Mouse (Mus musculus): ENCODE results near the gene Gm28043. TPM values are rescaled to one million over a fixed set of nuclear protein-coding genes. Genes with fewer than 3 reads are reported as not detected.

The Gm28043 gene
- polyA plus RNA-seq, 1 experiment from 2014 or later = 3.5 TPM

DNA sequence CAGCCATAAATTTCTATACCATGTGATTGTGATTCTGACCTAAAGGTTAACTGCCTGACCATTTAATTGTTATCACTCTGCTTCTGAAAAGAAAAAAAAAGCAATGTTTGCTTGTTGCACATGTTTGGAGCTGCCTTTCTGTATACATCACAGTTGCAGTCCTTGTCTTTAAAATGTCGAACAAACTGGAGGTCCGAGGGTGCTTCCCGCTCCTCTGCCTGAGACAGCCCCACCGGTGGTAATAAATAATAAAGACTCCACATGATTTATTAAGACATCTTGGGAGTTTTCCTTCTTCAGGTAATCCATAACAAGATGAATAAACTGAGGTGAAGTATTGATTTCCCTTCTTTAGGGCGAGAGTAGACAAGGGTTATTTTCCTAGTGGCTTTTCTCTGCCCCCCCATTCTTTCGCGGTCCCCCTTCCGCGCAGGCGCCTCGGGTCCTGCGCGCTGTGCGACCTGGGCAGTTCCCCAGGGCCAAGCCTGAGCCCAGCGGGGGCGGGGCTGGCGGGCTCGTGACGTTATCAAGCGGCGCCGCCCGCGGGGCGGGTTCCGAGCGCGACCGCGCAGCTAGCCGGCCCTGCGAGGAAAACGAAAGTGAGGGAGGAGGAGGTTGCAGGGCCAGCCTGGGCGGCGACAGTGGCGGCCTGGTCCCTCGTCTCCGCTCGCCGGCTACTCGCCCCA lies 45.5 kb downstream of the Gm28043 start, which contains the start of gene Cmtr1:
TSS of gene Cmtr1 (plus strand) at position 520 of the 686 bp plus-strand sequence.
- H3K9me3 ChIP-seq (ENCODE audit: control insufficient read depth, low read length) = no peaks in the 10 kb centered on the region
- H3K4me3 ChIP-seq (ENCODE audit: low read depth, low read length) = peak within 1 kb of the TSS; percentile 97
- peak within 1 kb of the TSS; percentile 96 for H3K9ac ChIP-seq (ENCODE audit: low read length)
- 2% methylated on average over 41 of the region's 41 CpGs for WGBS
- DNase-seq (ENCODE audit: low spot score) (peak; percentile 98), ATAC-seq (replicated peaks; ENCODE audit: low FRiP score) (peak; percentile 96)
- peak within 1 kb of the TSS; percentile 88 for H3K4me2 ChIP-seq (ENCODE audit: low read depth, low read length, severe bottlenecking)
- H3K4me1 ChIP-seq (replicated peaks; ENCODE audit: control insufficient read depth, insufficient read depth, low read length) = peaks cover 6% of the 10 kb centered on the region; the same call in 1 of the 2 replicates
- peaks cover 4% of the 10 kb centered on the region; the same call in 1 of the 2 replicates for H3K36me3 ChIP-seq (ENCODE audit: control insufficient read depth, insufficient read depth, low read length)
- H3K27me3 ChIP-seq (ENCODE audit: control insufficient read depth, insufficient read depth, low read length) = no peaks in the 10 kb centered on the region
- peak within 1 kb of the TSS; percentile 76 for H3K27ac ChIP-seq (ENCODE audit: low read depth, low read length)

GRCm38 (mm10) chr17:29660762-29661391 lies 46.2 kb downstream of the Gm28043 start:
- Histone ChIP-seq H3K36me3 (ENCODE audit: control insufficient read depth, insufficient read depth, low read length) (peaks cover 4% of the 10 kb centered on the region; the same call in 1 of the 2 replicates), H3K4me1 (replicated peaks; ENCODE audit: control insufficient read depth, insufficient read depth, low read length) (peaks cover 6% of the 10 kb centered on the region; the same call in 1 of the 2 replicates), H3K4me3 (ENCODE audit: low read depth, low read length) (peak overlapping the region; percentile 97), H3K27ac (ENCODE audit: low read depth, low read length) (peak overlapping the region; percentile 76), H3K9ac (ENCODE audit: low read length) (peak overlapping the region; percentile 96), H3K4me2 (ENCODE audit: low read depth, low read length, severe bottlenecking) (peak overlapping the region; percentile 88), H3K27me3 (ENCODE audit: control insufficient read depth, insufficient read depth, low read length) (no peaks in the 10 kb centered on the region), H3K9me3 (ENCODE audit: control insufficient read depth, low read length) (no peaks in the 10 kb centered on the region)
- DNase-seq (ENCODE audit: low spot score) = no peak
- WGBS = under 1% methylated on average over 39 of the region's 41 CpGs
- no peak; the same call in 1 of the 2 replicates for ATAC-seq (replicated peaks; ENCODE audit: low FRiP score)

DNA sequence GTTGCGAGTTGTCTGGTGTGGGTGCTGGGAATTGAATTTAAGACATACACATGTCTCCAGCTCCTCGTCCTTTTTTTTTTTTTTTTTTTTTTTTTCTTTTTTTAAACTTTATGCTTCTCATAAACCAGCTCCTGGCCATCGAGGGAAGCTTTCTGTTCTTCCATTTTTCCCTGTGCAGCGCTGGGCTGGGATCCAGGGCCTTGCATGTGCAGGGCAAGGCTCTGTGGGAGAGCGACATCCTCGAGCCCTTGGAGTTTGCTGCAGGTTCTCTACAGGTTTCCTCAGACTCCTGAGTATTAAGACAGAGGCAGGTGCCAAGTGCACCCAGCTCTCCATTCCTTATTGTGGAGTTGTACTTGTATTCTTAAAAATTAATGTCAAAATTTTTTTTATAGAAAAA lies 47.5 kb downstream of the Gm28043 start:
- H3K4me2 ChIP-seq (ENCODE audit: low read depth, low read length, severe bottlenecking) = no peak overlapping the region
- no peak for ATAC-seq (replicated peaks; ENCODE audit: low FRiP score)

GRCm38 (mm10) chr17:29668051-29668986 lies 53.6 kb downstream of the Gm28043 start:
- DNase-seq (ENCODE audit: low spot score) (no peak), ATAC-seq (replicated peaks; ENCODE audit: low FRiP score) (no peak)
- Histone ChIP-seq H3K36me3 (ENCODE audit: control insufficient read depth, insufficient read depth, low read length) (peaks cover 4% of the 10 kb centered on the region; the same call in 1 of the 2 replicates), H3K9me3 (ENCODE audit: control insufficient read depth, low read length) (no peaks in the 10 kb centered on the region), H3K9ac (ENCODE audit: low read length) (no peak overlapping the region), H3K27me3 (ENCODE audit: control insufficient read depth, insufficient read depth, low read length) (no peaks in the 10 kb centered on the region), H3K4me2 (ENCODE audit: low read depth, low read length, severe bottlenecking) (no peak overlapping the region), H3K4me3 (ENCODE audit: low read depth, low read length) (no peak overlapping the region), H3K27ac (ENCODE audit: low read depth, low read length) (no peak overlapping the region), H3K4me1 (replicated peaks; ENCODE audit: control insufficient read depth, insufficient read depth, low read length) (no peaks in the 10 kb centered on the region)
- 85% methylated on average over 10 of the region's 10 CpGs for WGBS

More for the DNA sequence above, 47.5 kb downstream of the Gm28043 start:
- Histone ChIP-seq H3K4me3 (ENCODE audit: low read depth, low read length) (no peak overlapping the region), H3K36me3 (ENCODE audit: control insufficient read depth, insufficient read depth, low read length) (peaks cover 4% of the 10 kb centered on the region; the same call in 1 of the 2 replicates), H3K4me1 (replicated peaks; ENCODE audit: control insufficient read depth, insufficient read depth, low read length) (peaks cover 6% of the 10 kb centered on the region; the same call in 1 of the 2 replicates), H3K27ac (ENCODE audit: low read depth, low read length) (no peak overlapping the region), H3K9me3 (ENCODE audit: control insufficient read depth, low read length) (no peaks in the 10 kb centered on the region), H3K27me3 (ENCODE audit: control insufficient read depth, insufficient read depth, low read length) (no peaks in the 10 kb centered on the region), H3K9ac (ENCODE audit: low read length) (no peak overlapping the region)
- DNase-seq (ENCODE audit: low spot score) = no peak
- 97% methylated on average over 6 of the region's 6 CpGs for WGBS

DNA sequence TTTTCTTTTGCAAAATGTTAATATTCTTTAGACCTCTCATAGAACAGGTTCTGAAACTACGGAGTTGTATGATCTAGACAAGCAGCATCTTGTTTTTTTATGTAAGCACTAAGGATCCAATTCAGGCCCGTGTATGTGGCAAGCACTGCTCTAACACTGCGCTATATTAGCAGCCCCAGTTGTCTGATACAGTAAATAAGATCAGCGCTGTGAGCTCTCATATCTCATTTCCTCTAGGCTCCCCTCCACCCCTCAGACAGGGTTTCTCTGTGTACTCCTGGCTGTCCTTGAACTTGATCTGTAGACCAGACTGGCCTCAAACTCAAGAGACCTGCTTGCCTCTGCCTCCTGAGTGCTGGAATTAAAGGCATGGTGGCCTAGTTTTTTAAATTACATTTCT lies 54.4 kb downstream of the Gm28043 start:
- no peaks in the 10 kb centered on the region for H3K9me3 ChIP-seq (ENCODE audit: control insufficient read depth, low read length)
- H3K9ac ChIP-seq (ENCODE audit: low read length) = no peak overlapping the region
- H3K4me1 ChIP-seq (replicated peaks; ENCODE audit: control insufficient read depth, insufficient read depth, low read length) = no peaks in the 10 kb centered on the region
- H3K27ac ChIP-seq (ENCODE audit: low read depth, low read length) = no peak overlapping the region
- no peak overlapping the region for H3K4me3 ChIP-seq (ENCODE audit: low read depth, low read length)
- 95% methylated on average over 4 of the region's 4 CpGs for WGBS
- no peak for ATAC-seq (replicated peaks; ENCODE audit: low FRiP score)
- H3K36me3 ChIP-seq (ENCODE audit: control insufficient read depth, insufficient read depth, low read length) = peaks cover 2% of the 10 kb centered on the region; the same call in 1 of the 2 replicates
- no peak overlapping the region for H3K4me2 ChIP-seq (ENCODE audit: low read depth, low read length, severe bottlenecking)
- DNase-seq (ENCODE audit: low spot score) = no peak
- H3K27me3 ChIP-seq (ENCODE audit: control insufficient read depth, insufficient read depth, low read length) = no peaks in the 10 kb centered on the region

DNA sequence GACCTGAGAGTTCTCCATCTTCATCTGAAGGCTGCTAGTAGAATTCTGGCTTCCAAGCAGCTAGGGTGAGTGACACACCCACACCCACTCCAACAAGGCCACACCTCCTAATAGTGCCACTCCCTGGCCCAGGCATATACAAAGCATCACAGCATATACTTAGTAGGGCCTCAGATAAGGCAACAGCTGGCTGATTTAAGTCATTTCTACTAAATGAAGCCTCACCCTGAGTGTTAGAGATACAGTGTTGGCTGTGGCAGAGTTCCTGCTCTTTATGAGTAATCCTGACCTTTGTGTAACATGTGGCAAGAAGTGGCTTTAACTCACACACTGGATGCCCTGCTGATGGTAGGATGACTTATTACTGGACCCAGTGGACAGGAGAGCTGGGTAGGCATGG lies 55.3 kb downstream of the Gm28043 start:
- Histone ChIP-seq H3K4me2 (ENCODE audit: low read depth, low read length, severe bottlenecking) (no peak overlapping the region), H3K27me3 (ENCODE audit: control insufficient read depth, insufficient read depth, low read length) (no peaks in the 10 kb centered on the region), H3K36me3 (ENCODE audit: control insufficient read depth, insufficient read depth, low read length) (peaks cover 6% of the 10 kb centered on the region; the same call in 1 of the 2 replicates), H3K27ac (ENCODE audit: low read depth, low read length) (no peak overlapping the region), H3K9ac (ENCODE audit: low read length) (no peak overlapping the region), H3K9me3 (ENCODE audit: control insufficient read depth, low read length) (no peaks in the 10 kb centered on the region), H3K4me1 (replicated peaks; ENCODE audit: control insufficient read depth, insufficient read depth, low read length) (no peaks in the 10 kb centered on the region), H3K4me3 (ENCODE audit: low read depth, low read length) (no peak overlapping the region)
- no peak for DNase-seq (ENCODE audit: low spot score)
- ATAC-seq (replicated peaks; ENCODE audit: low FRiP score) = no peak

DNA sequence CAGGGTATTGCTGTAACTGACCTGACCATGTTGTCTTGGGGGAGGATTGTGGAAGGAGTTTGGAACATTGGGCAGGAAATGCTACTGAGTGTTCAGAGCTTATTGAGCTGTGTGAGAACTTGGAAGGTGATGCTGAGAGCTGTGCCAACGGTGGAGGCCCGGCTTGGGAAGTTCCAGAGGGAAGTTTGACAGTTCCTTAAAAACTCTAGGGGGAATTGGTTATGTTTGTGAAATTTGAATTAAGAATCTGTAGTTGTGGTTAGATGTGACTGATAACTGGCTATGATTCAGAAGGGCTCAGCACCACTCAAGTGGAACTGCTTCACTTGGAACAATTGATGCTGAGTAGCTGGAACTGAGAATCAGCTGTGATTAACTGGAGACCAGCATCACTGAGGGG lies 56.3 kb downstream of the Gm28043 start:
- WGBS = 95% methylated on average over 2 of the region's 2 CpGs
- ATAC-seq (replicated peaks; ENCODE audit: low FRiP score) (no peak), DNase-seq (ENCODE audit: low spot score) (no peak)
- peaks cover 8% of the 10 kb centered on the region; the same call in 1 of the 2 replicates for H3K36me3 ChIP-seq (ENCODE audit: control insufficient read depth, insufficient read depth, low read length)
- no peaks in the 10 kb centered on the region for H3K27me3 ChIP-seq (ENCODE audit: control insufficient read depth, insufficient read depth, low read length)
- H3K27ac ChIP-seq (ENCODE audit: low read depth, low read length) = no peak overlapping the region
- no peaks in the 10 kb centered on the region for H3K4me1 ChIP-seq (replicated peaks; ENCODE audit: control insufficient read depth, insufficient read depth, low read length)
- H3K4me2 ChIP-seq (ENCODE audit: low read depth, low read length, severe bottlenecking) = no peak overlapping the region
- no peak overlapping the region for H3K9ac ChIP-seq (ENCODE audit: low read length)
- no peak overlapping the region for H3K4me3 ChIP-seq (ENCODE audit: low read depth, low read length)
- H3K9me3 ChIP-seq (ENCODE audit: control insufficient read depth, low read length) = no peaks in the 10 kb centered on the region

DNA sequence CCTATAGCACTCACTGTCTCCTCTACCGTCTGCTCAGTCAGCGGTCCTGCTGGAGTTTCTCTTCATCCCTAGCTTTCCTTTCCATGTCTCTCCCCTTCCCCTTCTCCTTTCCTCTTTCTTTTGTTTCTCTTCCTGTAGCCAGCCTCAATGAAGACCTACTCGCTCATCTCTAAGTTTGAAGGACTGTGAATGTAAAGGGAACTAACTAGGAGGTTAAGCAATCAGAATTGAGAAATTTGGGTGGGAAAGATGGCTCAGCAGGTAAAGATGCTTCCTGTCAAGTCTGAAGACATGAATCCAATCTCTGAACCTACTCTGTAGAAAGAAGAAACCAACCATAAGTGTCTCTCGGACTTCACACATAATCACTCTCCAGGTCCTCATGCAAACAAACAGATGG lies 58.6 kb downstream of the Gm28043 start:
- Histone ChIP-seq H3K4me2 (ENCODE audit: low read depth, low read length, severe bottlenecking) (no peak overlapping the region), H3K9ac (ENCODE audit: low read length) (no peak overlapping the region), H3K9me3 (ENCODE audit: control insufficient read depth, low read length) (no peaks in the 10 kb centered on the region), H3K4me1 (replicated peaks; ENCODE audit: control insufficient read depth, insufficient read depth, low read length) (no peaks in the 10 kb centered on the region), H3K27me3 (ENCODE audit: control insufficient read depth, insufficient read depth, low read length) (no peaks in the 10 kb centered on the region), H3K4me3 (ENCODE audit: low read depth, low read length) (no peak overlapping the region), H3K36me3 (ENCODE audit: control insufficient read depth, insufficient read depth, low read length) (peaks cover 11% of the 10 kb centered on the region), H3K27ac (ENCODE audit: low read depth, low read length) (no peak overlapping the region)
- 91% methylated on average over 4 of the region's 4 CpGs for WGBS
- ATAC-seq (replicated peaks; ENCODE audit: low FRiP score) = no peak
- peak; percentile 32 for DNase-seq (ENCODE audit: low spot score)
